Mouse (Mus musculus): Measurements from ENCODE around the gene Fam186a.

GRCm38 (mm10) chr15:99914613-99915012 is 52.2 kb downstream of the Fam186a start:
- TF ChIP-seq HCFC1 (IDR thresholded peaks at IDR 0.05; ENCODE audit: borderline replicate concordance, insufficient read depth, low read length), result no peak
- no peak for TF ChIP-seq ZC3H11A (IDR thresholded peaks at IDR 0.05; ENCODE audit: borderline replicate concordance, low read depth, low read length)
